Mouse (Mus musculus): ENCODE measurements around the gene AC153137.1.

DNA sequence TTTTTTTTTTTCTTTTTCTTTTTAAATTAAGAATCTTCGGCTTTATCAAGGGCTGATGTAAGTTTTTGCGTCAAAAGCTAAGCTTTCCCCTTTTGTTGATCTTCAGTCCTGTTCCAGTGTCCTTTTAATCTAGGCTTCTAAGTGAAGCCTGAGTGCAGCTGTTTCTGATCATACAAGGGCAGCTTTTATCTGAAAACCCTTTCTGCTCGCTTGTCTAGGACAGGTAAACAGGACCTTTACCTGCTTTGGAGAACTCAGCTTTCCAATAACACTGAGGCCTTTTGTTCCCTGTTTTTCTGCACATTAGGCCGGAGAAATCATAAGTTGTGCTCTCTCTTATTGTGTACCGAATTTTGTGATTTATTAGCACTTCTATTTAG is 27.3 kb downstream of the AC153137.1 start:
- TF ChIP-seq CTCF (conservative IDR thresholded peaks at IDR 0.05; ENCODE audit: low read length) (no peak), POU5F1 (IDR thresholded peaks at IDR 0.05; ENCODE audit: borderline replicate concordance, low read length) (no peak)

Measured in E14TG2a.4 (cell line).